Mouse (Mus musculus): ENCODE data around the gene Asnsd1. TPM values are rescaled to one million over a fixed set of nuclear protein-coding genes. Genes with fewer than 3 reads are reported as not detected.
"Not testable (repeated sequence)": the region's sequence is repeated elsewhere in the genome, so short reads cannot be mapped to it uniquely, and the experiment has no call there.

Asnsd1 gene
- polyA plus RNA-seq (2016; fragmentation: Nextera tagmentation; extraction: Ambion mirVana): 83.5 and 91.9 TPM in 2 replicates

DNA sequence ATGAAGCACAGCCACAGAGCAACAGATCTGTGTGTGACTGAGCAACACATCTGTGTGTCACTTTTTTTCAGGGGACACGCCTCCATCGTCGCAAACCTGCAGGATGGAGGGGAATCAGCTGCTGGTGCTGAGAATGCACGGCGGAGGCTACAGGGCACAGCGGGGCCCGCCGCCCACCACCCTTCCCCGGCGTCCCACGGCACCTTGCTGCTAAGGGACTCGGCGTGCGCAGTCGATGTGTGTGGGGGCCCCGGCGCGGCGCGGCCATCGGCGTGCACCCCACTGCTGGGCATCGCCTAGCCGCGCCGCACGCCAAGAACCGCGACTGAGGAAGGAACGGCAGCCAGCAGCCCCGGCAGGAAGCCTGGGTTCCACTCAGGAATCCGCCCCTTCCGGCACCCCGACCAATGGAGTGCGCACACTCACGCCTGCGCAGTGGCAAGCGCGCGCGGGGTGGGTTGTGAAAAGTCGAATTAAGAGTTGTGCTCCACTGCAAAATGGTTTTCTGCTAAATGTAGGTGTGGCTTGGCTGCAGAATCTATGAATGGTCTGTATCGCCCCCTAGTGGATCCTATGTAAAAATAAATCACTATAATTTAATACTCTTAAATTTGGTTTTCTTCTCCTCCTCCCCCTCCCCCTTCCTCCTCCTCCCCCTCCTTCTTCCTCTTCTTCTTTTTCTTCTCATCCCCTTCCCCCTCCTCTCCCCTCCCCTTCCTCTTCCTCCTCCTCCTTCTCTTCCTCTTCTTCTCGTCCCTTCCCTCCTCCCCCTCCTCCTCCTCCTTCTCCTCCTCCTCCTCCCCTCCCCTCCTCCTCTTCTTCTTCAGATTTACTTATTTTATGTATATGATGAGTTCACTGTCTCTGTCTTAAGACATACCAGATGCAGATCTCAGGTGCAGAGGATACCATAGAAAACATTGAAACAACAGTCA lies at the start of gene Asnsd1, which contains the start of the genes Asdurf and Gm28551:
Gene Asnsd1, minus strand, starts transcription at position 426 of the 935 bp plus-strand sequence.
Gene Asdurf, minus strand, starts transcription at position 293 of the 935 bp plus-strand sequence.
Gene Gm28551, minus strand, starts transcription at position 341 of the 935 bp plus-strand sequence.
- 0% methylated on average over 43 of the region's 44 CpGs for WGBS
- Histone ChIP-seq H3K4me2 (replicated peaks) (peak within 1 kb of the TSS; percentile 43), H3K4me1 (peaks cover 8% of the 10 kb centered on the region; the same call in 1 of the 2 replicates), H3K9ac (peak within 1 kb of the TSS; percentile 88), H3K36me3 (peaks cover 15% of the 10 kb centered on the region), H3K27me3 (no peaks in the 10 kb centered on the region), H3K9me3 (no peaks in the 10 kb centered on the region), H3K27ac (peak within 1 kb of the TSS; percentile 84), H3K4me3 (peak within 1 kb of the TSS; percentile 83)
- peak; percentile 99 for ATAC-seq (ENCODE audit: insufficient number of reproducible peaks, insufficient read depth, low FRiP score, low TSS enrichment)

- Histone ChIP-seq H3K4me2 (replicated peaks) (peak overlapping the region; percentile 42), H3K9ac (0 out of 2 replicates have a peak overlapping the region, but pooled peaks have one; percentile 0)
- not testable (repeated sequence) for H3K27me3 ChIP-seq; H3K27ac ChIP-seq; H3K36me3 ChIP-seq; H3K4me3 ChIP-seq; H3K9me3 ChIP-seq; H3K4me1 ChIP-seq; ATAC-seq (ENCODE audit: insufficient number of reproducible peaks, insufficient read depth, low FRiP score, low TSS enrichment)
- 26% methylated on average over 21 of the region's 21 CpGs for WGBS
These were observed 41.6 kb upstream of the Asnsd1 start for GRCm38 (mm10) chr1:53393936-53394760.

DNA sequence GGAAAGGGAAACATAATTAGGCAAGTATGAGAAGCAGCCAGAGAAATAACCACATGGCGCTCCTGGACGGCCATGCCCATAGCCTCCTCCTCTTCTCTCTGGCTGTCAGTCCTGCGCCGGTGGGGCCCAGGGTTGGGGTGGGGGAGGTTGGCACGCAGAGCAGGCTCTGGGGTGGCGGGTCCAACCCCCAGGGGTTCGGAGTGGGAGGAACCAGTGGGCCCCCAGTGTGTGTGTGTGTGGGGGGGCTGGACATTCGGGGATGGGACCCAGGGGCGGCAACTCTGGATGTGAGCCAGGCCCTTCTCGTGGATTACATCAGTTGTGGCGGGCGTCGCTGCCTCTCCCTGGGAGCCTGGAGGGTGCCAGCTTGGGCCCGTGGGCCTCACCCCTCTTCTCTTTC lies 36.2 kb upstream of the Asnsd1 start:
- WGBS: 88% methylated on average over 13 of the region's 14 CpGs
- Histone ChIP-seq H3K9me3 (peaks cover 3% of the 10 kb centered on the region; the same call in 1 of the 2 replicates), H3K4me2 (replicated peaks) (no peak overlapping the region), H3K27ac (no peak overlapping the region), H3K36me3 (no peaks in the 10 kb centered on the region), H3K27me3 (no peaks in the 10 kb centered on the region), H3K9ac (no peak overlapping the region), H3K4me3 (no peak overlapping the region), H3K4me1 (no peaks in the 10 kb centered on the region)
- ATAC-seq (ENCODE audit: insufficient number of reproducible peaks, insufficient read depth, low FRiP score, low TSS enrichment): no peak

GRCm38 (mm10) chr1:53384085-53384688 lies 31.6 kb upstream of the Asnsd1 start:
- 75% methylated on average over 6 of the region's 6 CpGs for WGBS
- no peak for ATAC-seq (ENCODE audit: insufficient number of reproducible peaks, insufficient read depth, low FRiP score, low TSS enrichment)
- no peaks in the 10 kb centered on the region for H3K27me3 ChIP-seq

GRCm38 (mm10) chr1:53377731-53378130 lies 25.2 kb upstream of the Asnsd1 start:
- no peaks in the 10 kb centered on the region for H3K36me3 ChIP-seq
- no peak overlapping the region for H3K4me2 ChIP-seq (replicated peaks)
- H3K27ac ChIP-seq: no peak overlapping the region
- ATAC-seq (ENCODE audit: insufficient number of reproducible peaks, insufficient read depth, low FRiP score, low TSS enrichment): no peak
- no peaks in the 10 kb centered on the region for H3K4me1 ChIP-seq
- 85% methylated on average over 3 of the region's 3 CpGs for WGBS
- no peaks in the 10 kb centered on the region for H3K9me3 ChIP-seq
- H3K4me3 ChIP-seq: no peak overlapping the region
- no peak overlapping the region for H3K9ac ChIP-seq
- H3K27me3 ChIP-seq: no peaks in the 10 kb centered on the region

More at GRCm38 (mm10) chr1:53384085-53384688, 31.6 kb upstream of the Asnsd1 start:
- no peaks in the 10 kb centered on the region for H3K36me3 ChIP-seq
- H3K27ac ChIP-seq: no peak overlapping the region
- H3K9me3 ChIP-seq: no peaks in the 10 kb centered on the region; the same call in 1 of the 2 replicates
- no peak overlapping the region for H3K4me3 ChIP-seq
- H3K4me2 ChIP-seq (replicated peaks): no peak overlapping the region
- H3K9ac ChIP-seq: no peak overlapping the region
- H3K4me1 ChIP-seq: no peaks in the 10 kb centered on the region

- not testable (repeated sequence) for ATAC-seq (ENCODE audit: insufficient number of reproducible peaks, insufficient read depth, low FRiP score, low TSS enrichment); H3K9me3 ChIP-seq; H3K9ac ChIP-seq; H3K36me3 ChIP-seq; H3K4me3 ChIP-seq; H3K4me2 ChIP-seq (replicated peaks); H3K4me1 ChIP-seq; H3K27ac ChIP-seq; H3K27me3 ChIP-seq
- 87% methylated on average over 2 of the region's 2 CpGs for WGBS
These were observed 23.4 kb upstream of the Asnsd1 start for GRCm38 (mm10) chr1:53375965-53376364.

- Histone ChIP-seq H3K9me3 (no peaks in the 10 kb centered on the region), H3K36me3 (no peaks in the 10 kb centered on the region), H3K9ac (no peak overlapping the region), H3K4me3 (no peak overlapping the region), H3K27me3 (no peaks in the 10 kb centered on the region), H3K27ac (no peak overlapping the region), H3K4me1 (no peaks in the 10 kb centered on the region), H3K4me2 (replicated peaks) (no peak overlapping the region)
- no peak for ATAC-seq (ENCODE audit: insufficient number of reproducible peaks, insufficient read depth, low FRiP score, low TSS enrichment)
These were observed 6.4 kb upstream of the Asnsd1 start for GRCm38 (mm10) chr1:53358988-53359387.

GRCm38 (mm10) chr1:53341071-53341470 lies 11.5 kb downstream of the Asnsd1 start:
- H3K9ac ChIP-seq: no peak overlapping the region
- peaks cover 4% of the 10 kb centered on the region; the same call in 1 of the 2 replicates for H3K9me3 ChIP-seq
- no peaks in the 10 kb centered on the region for H3K27me3 ChIP-seq
- H3K4me2 ChIP-seq (replicated peaks): no peak overlapping the region
- H3K36me3 ChIP-seq: peaks cover 47% of the 10 kb centered on the region
- no peak overlapping the region for H3K4me3 ChIP-seq
- ATAC-seq (ENCODE audit: insufficient number of reproducible peaks, insufficient read depth, low FRiP score, low TSS enrichment): no peak
- H3K27ac ChIP-seq: no peak overlapping the region
- WGBS: 98% methylated on average over 2 of the region's 2 CpGs
- no peaks in the 10 kb centered on the region for H3K4me1 ChIP-seq

- WGBS: 71% methylated on average over 2 of the region's 2 CpGs
- peaks cover 19% of the 10 kb centered on the region for H3K36me3 ChIP-seq
- not testable (repeated sequence) for H3K4me2 ChIP-seq (replicated peaks); H3K9ac ChIP-seq; H3K9me3 ChIP-seq; H3K4me3 ChIP-seq; ATAC-seq (ENCODE audit: insufficient number of reproducible peaks, insufficient read depth, low FRiP score, low TSS enrichment); H3K27ac ChIP-seq; H3K27me3 ChIP-seq; H3K4me1 ChIP-seq
These were observed 15.1 kb downstream of the Asnsd1 start for GRCm38 (mm10) chr1:53337403-53337802.

- ATAC-seq (ENCODE audit: insufficient number of reproducible peaks, insufficient read depth, low FRiP score, low TSS enrichment): no peak
- Histone ChIP-seq H3K4me2 (replicated peaks) (no peak overlapping the region), H3K4me1 (no peaks in the 10 kb centered on the region), H3K27me3 (no peaks in the 10 kb centered on the region), H3K9me3 (no peaks in the 10 kb centered on the region), H3K9ac (no peak overlapping the region), H3K27ac (no peak overlapping the region), H3K36me3 (peaks cover 3% of the 10 kb centered on the region), H3K4me3 (no peak overlapping the region)
These were observed 17.1 kb downstream of the Asnsd1 start for GRCm38 (mm10) chr1:53335465-53335864.

GRCm38 (mm10) chr1:53333527-53333926 lies 19.0 kb downstream of the Asnsd1 start:
- H3K27me3 ChIP-seq; H3K9me3 ChIP-seq; H3K4me2 ChIP-seq (replicated peaks); H3K4me1 ChIP-seq; H3K27ac ChIP-seq; H3K9ac ChIP-seq; H3K4me3 ChIP-seq; ATAC-seq (ENCODE audit: insufficient number of reproducible peaks, insufficient read depth, low FRiP score, low TSS enrichment); H3K36me3 ChIP-seq: not testable (repeated sequence)
- 83% methylated on average over 5 of the region's 5 CpGs for WGBS
